Mouse (Mus musculus) intestine, embryonic 14.5 days (tissue): ENCODE results near the gene Traf3ip1. TPM values are rescaled to one million over a fixed set of nuclear protein-coding genes. Genes with fewer than 3 reads are reported as not detected.

Experiments used
- ATAC-seq: fragments of 200-750 bp; cut with Nextera tagmentation; replicated peaks from 2 replicates; pipeline ENCODE4 v1.8.0; 2017; ENCODE audit warnings: low read depth, moderate number of reproducible peaks, moderate TSS enrichment, moderate library complexity; ENCODE audit not compliant: low FRiP score, low TSS enrichment
- DNase-seq: peaks from one replicate; pipeline ENCODE4 v3.0.0-alpha.2; 2018; ENCODE audit warnings: low spot score
- H3K27ac ChIP-seq: fragments of 300-500 bp; sonication (generic); 2 replicates; pipeline ENCODE4 v1.5.1; 2014; ENCODE audit warnings: low read depth, mild to moderate bottlenecking, control low read depth
- H3K27me3 ChIP-seq: fragments of 300-500 bp; sonication (generic); replicated peaks from 2 replicates; pipeline ENCODE4 v1.6.1; 2014; ENCODE audit warnings: low read length, control low read depth; ENCODE audit not compliant: control insufficient read depth, insufficient read depth
- H3K36me3 ChIP-seq: fragments of 300-500 bp; sonication (generic); 2 replicates; pipeline ENCODE4 v1.6.1; 2014; ENCODE audit warnings: low read length, control low read depth; ENCODE audit not compliant: control insufficient read depth, insufficient read depth
- H3K4me1 ChIP-seq: fragments of 300-500 bp; sonication (generic); replicated peaks from 2 replicates; pipeline ENCODE4 v1.6.1; 2014; ENCODE audit warnings: low read length, control low read depth, mixed read lengths; ENCODE audit not compliant: control insufficient read depth, insufficient read depth
- H3K4me2 ChIP-seq: fragments of 300-500 bp; sonication (generic); 2 replicates; pipeline ENCODE4 v1.6.1; 2014; ENCODE audit warnings: low read length
- H3K4me3 ChIP-seq: fragments of 300-500 bp; sonication (generic); 2 replicates; pipeline ENCODE4 v1.5.1; 2014; ENCODE audit warnings: low read depth, low read length, control low read depth, mixed read lengths
- H3K9ac ChIP-seq: fragments of 300-500 bp; sonication (generic); 2 replicates; pipeline ENCODE4 v1.6.1; 2014; ENCODE audit warnings: mild to moderate bottlenecking, low read length
- H3K9me3 ChIP-seq: fragments of 300-500 bp; sonication (generic); 2 replicates; pipeline ENCODE4 v1.6.1; 2016; ENCODE audit warnings: low read length, control low read depth; ENCODE audit not compliant: control insufficient read depth
- WGBS: fragments of 180-500 bp; shearing (Covaris S2); extraction: QIAGEN DNeasy Blood & Tissue Kit; methylation state at CpG from one replicate; pipeline ENCODE4 v1.1.7; 2014; 5-methylcytosine and 5-hydroxymethylcytosine counted together
- polyA plus RNA-seq: library from polyadenylated mRNA; unstranded; fragments of >200 nt; fragmentation: Nextera tagmentation; extraction: Ambion mirVana; gene quantifications from 2 replicates; pipeline ENCODE4 v1.2.1, GENCODE M21; 2014

Gene Traf3ip1
- polyA plus RNA-seq: 5.9 and 6.7 TPM in 2 replicates

- H3K4me1 ChIP-seq: peaks cover 7% of the 10 kb centered on the region; the same call in 1 of the 2 replicates
- H3K27me3 ChIP-seq: no peaks in the 10 kb centered on the region
- DNase-seq: peak; percentile 89
- ATAC-seq: peak; percentile 99
- H3K36me3 ChIP-seq: peaks cover 7% of the 10 kb centered on the region; the same call in 1 of the 2 replicates
- no peaks in the 10 kb centered on the region for H3K9me3 ChIP-seq
- peak within 1 kb of the TSS; percentile 89 for H3K4me3 ChIP-seq
- H3K4me2 ChIP-seq: peak within 1 kb of the TSS; percentile 90
- peak within 1 kb of the TSS; percentile 58 for H3K9ac ChIP-seq
- H3K27ac ChIP-seq: no peak within 1 kb of the TSS
- WGBS: under 1% methylated on average over 79 of the region's 79 CpGs
Observed at GRCm38 (mm10) chr1:91494457-91495140, at the start of gene Traf3ip1. Gene Traf3ip1, plus strand, starts transcription at chr1:91494647.

- peaks cover 6% of the 10 kb centered on the region; the same call in 1 of the 2 replicates for H3K9me3 ChIP-seq
- H3K4me1 ChIP-seq: no peaks in the 10 kb centered on the region
- H3K27me3 ChIP-seq: no peaks in the 10 kb centered on the region
- H3K27ac ChIP-seq: no peak overlapping the region
- no peak overlapping the region for H3K4me2 ChIP-seq
- 88% methylated on average over 17 of the region's 17 CpGs for WGBS
- H3K4me3 ChIP-seq: no peak overlapping the region
- H3K9ac ChIP-seq: no peak overlapping the region
- ATAC-seq: no peak
- H3K36me3 ChIP-seq: peaks cover 51% of the 10 kb centered on the region
- DNase-seq: no peak
Observed at GRCm38 (mm10) chr1:91444841-91445830, 49.3 kb upstream of the Traf3ip1 start.

- peaks cover 6% of the 10 kb centered on the region; the same call in 1 of the 2 replicates for H3K9me3 ChIP-seq
- DNase-seq (no peak), ATAC-seq (no peak)
- no peak overlapping the region for H3K4me3 ChIP-seq
- H3K4me2 ChIP-seq: no peak overlapping the region
- H3K9ac ChIP-seq: no peak overlapping the region
- H3K27ac ChIP-seq: no peak overlapping the region
- WGBS: 74% methylated on average over 8 of the region's 8 CpGs
- no peaks in the 10 kb centered on the region for H3K4me1 ChIP-seq
- peaks cover 44% of the 10 kb centered on the region for H3K36me3 ChIP-seq
- no peaks in the 10 kb centered on the region for H3K27me3 ChIP-seq
Observed at GRCm38 (mm10) chr1:91446060-91446459, 48.4 kb upstream of the Traf3ip1 start.

GRCm38 (mm10) chr1:91446511-91446910, 47.9 kb upstream of the Traf3ip1 start:
- H3K27ac ChIP-seq: no peak overlapping the region
- peaks cover 3% of the 10 kb centered on the region for H3K4me1 ChIP-seq
- WGBS: 91% methylated on average over 4 of the region's 4 CpGs
- H3K4me3 ChIP-seq: no peak overlapping the region
- H3K9me3 ChIP-seq: peaks cover 6% of the 10 kb centered on the region; the same call in 1 of the 2 replicates
- ATAC-seq (no peak), DNase-seq (no peak)
- H3K9ac ChIP-seq: no peak overlapping the region
- peaks cover 42% of the 10 kb centered on the region for H3K36me3 ChIP-seq
- no peak overlapping the region for H3K4me2 ChIP-seq
- H3K27me3 ChIP-seq: no peaks in the 10 kb centered on the region

- no peak overlapping the region for H3K4me3 ChIP-seq
- ATAC-seq (no peak), DNase-seq (no peak)
- no peak overlapping the region for H3K9ac ChIP-seq
- H3K27me3 ChIP-seq: no peaks in the 10 kb centered on the region
- H3K4me2 ChIP-seq: no peak overlapping the region
- WGBS: 78% methylated on average over 10 of the region's 10 CpGs
- peaks cover 40% of the 10 kb centered on the region for H3K36me3 ChIP-seq
- peaks cover 10% of the 10 kb centered on the region for H3K4me1 ChIP-seq
- no peak overlapping the region for H3K27ac ChIP-seq
- H3K9me3 ChIP-seq: peaks cover 6% of the 10 kb centered on the region; the same call in 1 of the 2 replicates
Observed at GRCm38 (mm10) chr1:91448688-91449087, 45.8 kb upstream of the Traf3ip1 start.

GRCm38 (mm10) chr1:91450851-91451250, 43.6 kb upstream of the Traf3ip1 start:
- WGBS: 81% methylated on average over 5 of the region's 5 CpGs
- Histone ChIP-seq H3K4me2 (no peak overlapping the region), H3K27ac (no peak overlapping the region), H3K9ac (no peak overlapping the region), H3K4me3 (no peak overlapping the region), H3K9me3 (peaks cover 6% of the 10 kb centered on the region; the same call in 1 of the 2 replicates), H3K4me1 (peaks cover 23% of the 10 kb centered on the region), H3K36me3 (peaks cover 30% of the 10 kb centered on the region), H3K27me3 (no peaks in the 10 kb centered on the region)
- DNase-seq (no peak), ATAC-seq (no peak)

- Histone ChIP-seq H3K27ac (0 out of 2 replicates have a peak overlapping the region, but pooled peaks have one; percentile 51), H3K27me3 (no peaks in the 10 kb centered on the region), H3K4me2 (no peak overlapping the region), H3K4me1 (peaks cover 31% of the 10 kb centered on the region), H3K4me3 (no peak overlapping the region), H3K9ac (no peak overlapping the region), H3K9me3 (peaks cover 6% of the 10 kb centered on the region; the same call in 1 of the 2 replicates), H3K36me3 (peaks cover 28% of the 10 kb centered on the region)
- ATAC-seq (no peak), DNase-seq (no peak)
- 37% methylated on average over 5 of the region's 5 CpGs for WGBS
Observed at GRCm38 (mm10) chr1:91451547-91452084, 42.8 kb upstream of the Traf3ip1 start.

- Histone ChIP-seq H3K27me3 (no peaks in the 10 kb centered on the region), H3K4me1 (peaks cover 51% of the 10 kb centered on the region), H3K4me3 (no peak overlapping the region), H3K4me2 (no peak overlapping the region), H3K36me3 (peaks cover 12% of the 10 kb centered on the region), H3K9me3 (no peaks in the 10 kb centered on the region), H3K9ac (no peak overlapping the region), H3K27ac (no peak overlapping the region)
- 75% methylated on average over 9 of the region's 9 CpGs for WGBS
- DNase-seq: no peak
- no peak for ATAC-seq
Observed at GRCm38 (mm10) chr1:91453932-91454331, 40.5 kb upstream of the Traf3ip1 start.
